Mouse (Mus musculus) CH12.LX (cell line): ENCODE results near the gene 9130213A22Rik. TPM values are rescaled to one million over a fixed set of nuclear protein-coding genes. Genes with fewer than 3 reads are reported as not detected.

ENCODE experiments used
- DNase-seq: peaks from one replicate; pipeline ENCODE4 v3.0.0-alpha.2; 2013; ENCODE audit errors: extremely low read depth
- H3K27ac ChIP-seq: 2 replicates; pipeline ENCODE4 v1.5.1; 2012; ENCODE audit warnings: low read depth, mild to moderate bottlenecking, control low read depth, moderate library complexity; ENCODE audit not compliant: insufficient read depth
- H3K27me3 ChIP-seq: replicated peaks from 2 replicates; pipeline ENCODE3; 2012; ENCODE audit warnings: inconsistent platforms
- H3K36me3 ChIP-seq, 2 experiments: replicated peaks in 1 of 2; 2 replicates each; pipeline versions ENCODE3 to v1.6.1; 2012; ENCODE audit warnings: inconsistent platforms in 1 of 2, low read length in 1 of 2, mild to moderate bottlenecking in 1 of 2, mixed read lengths in 1 of 2, moderate library complexity in 1 of 2; ENCODE audit not compliant: control insufficient read depth in 1 of 2, insufficient read depth in 1 of 2
- H3K4me1 ChIP-seq, 2 experiments: 2 replicates each; pipeline ENCODE4 v1.6.1; 2012; ENCODE audit warnings: inconsistent platforms in 1 of 2, moderate library complexity in 1 of 2; ENCODE audit not compliant: insufficient read depth in 2 of 2, control insufficient read depth in 1 of 2
- H3K4me2 ChIP-seq: 2 replicates; pipeline ENCODE4 v1.6.1; 2012; ENCODE audit warnings: low read depth, mild to moderate bottlenecking, control low read depth; ENCODE audit not compliant: poor library complexity, insufficient read depth, severe bottlenecking
- H3K4me3 ChIP-seq, 3 experiments: fragments of 150-350 bp in 1 of 3; sonication (generic) in 1 of 3; replicated peaks in 1 of 3; 2 replicates each; pipeline versions ENCODE3 to v1.5.1; 2011 to 2012; ENCODE audit warnings: low read depth in 2 of 3, low read length in 2 of 3, mild to moderate bottlenecking in 2 of 3, moderate library complexity in 2 of 3, control low read depth in 1 of 3, improper control_type of control experiment in 1 of 3, inconsistent platforms in 1 of 3, mixed read lengths in 1 of 3; ENCODE audit not compliant: poor library complexity in 1 of 3
- H3K79me2 ChIP-seq: replicated peaks from 2 replicates; pipeline ENCODE4 v1.6.1; 2012; ENCODE audit warnings: mild to moderate bottlenecking, moderate library complexity; ENCODE audit not compliant: control insufficient read depth, poor library complexity, insufficient read depth, severe bottlenecking; ENCODE audit errors: extremely low read depth
- H3K9ac ChIP-seq: 2 replicates; pipeline ENCODE4 v1.6.1; 2012; ENCODE audit warnings: low read depth, mild to moderate bottlenecking, control low read depth, moderate library complexity; ENCODE audit not compliant: insufficient read depth
- H3K9me3 ChIP-seq: replicated peaks from 2 replicates; pipeline ENCODE3; 2012; ENCODE audit warnings: low read length, inconsistent platforms, mixed read lengths
- BHLHE40 ChIP-seq: IDR thresholded peaks from 2 replicates; pipeline ENCODE4 v1.6.1; 2011; ENCODE audit warnings: mild to moderate bottlenecking, low read depth, low read length, improper control_type of control experiment
- CHD1 ChIP-seq: IDR thresholded peaks from 2 replicates; pipeline ENCODE4 v1.6.1; 2012; ENCODE audit warnings: low read depth, low read length, improper control_type of control experiment, inconsistent platforms
- CHD2 ChIP-seq: IDR thresholded peaks from 2 replicates; pipeline ENCODE4 v1.6.1; 2011; ENCODE audit warnings: low read length, improper control_type of control experiment
- CTCF ChIP-seq, 2 experiments: IDR thresholded peaks in 1 of 2; conservative IDR thresholded peaks in 1 of 2; 2 replicates each; pipeline ENCODE4 v1.5.1; 2011 to 2012; ENCODE audit warnings: low read depth in 2 of 2, low read length in 2 of 2, improper control_type of control experiment in 1 of 2, inconsistent platforms in 1 of 2, mild to moderate bottlenecking in 1 of 2, moderate library complexity in 1 of 2
- E2F4 ChIP-seq: IDR thresholded peaks from 2 replicates; pipeline ENCODE4 v1.6.1; 2011; ENCODE audit warnings: low read depth, low read length, improper control_type of control experiment; ENCODE audit not compliant: insufficient replicate concordance
- IRF4 ChIP-seq: IDR thresholded peaks from 2 replicates; pipeline ENCODE4 v1.6.1; 2014; ENCODE audit warnings: low read depth, mild to moderate bottlenecking, inconsistent platforms, low read length, improper control_type of control experiment
- JUND ChIP-seq: conservative IDR thresholded peaks from 2 replicates; pipeline ENCODE4 v1.6.1; 2011; ENCODE audit warnings: low read depth, low read length, improper control_type of control experiment
- KAT2A ChIP-seq: IDR thresholded peaks from 2 replicates; pipeline ENCODE4 v1.6.1; 2012; ENCODE audit warnings: low read length, improper control_type of control experiment, inconsistent platforms; ENCODE audit not compliant: insufficient replicate concordance
- MAFK ChIP-seq: IDR thresholded peaks from 2 replicates; pipeline ENCODE4 v1.6.1; 2011; ENCODE audit warnings: low read length, improper control_type of control experiment; ENCODE audit not compliant: insufficient replicate concordance
- MAX ChIP-seq: IDR thresholded peaks from 2 replicates; pipeline ENCODE4 v1.6.1; 2011; ENCODE audit warnings: low read length, improper control_type of control experiment
- MEF2A ChIP-seq: IDR thresholded peaks from 2 replicates; pipeline ENCODE4 v1.6.1; 2014; ENCODE audit warnings: low read depth, mild to moderate bottlenecking, inconsistent platforms, low read length, improper control_type of control experiment, borderline replicate concordance
- MXI1 ChIP-seq: IDR thresholded peaks from 2 replicates; pipeline ENCODE4 v1.6.1; 2011; ENCODE audit warnings: mild to moderate bottlenecking, low read depth, low read length, improper control_type of control experiment
- NELFE ChIP-seq: IDR thresholded peaks from 2 replicates; pipeline ENCODE4 v1.6.1; 2011; ENCODE audit warnings: low read depth, low read length, improper control_type of control experiment
- NRF1 ChIP-seq: IDR thresholded peaks from 2 replicates; pipeline ENCODE4 v1.6.1; 2014; ENCODE audit warnings: low read depth, mild to moderate bottlenecking, inconsistent platforms, low read length, improper control_type of control experiment, moderate library complexity
- PAX5 ChIP-seq: IDR thresholded peaks from 2 replicates; pipeline ENCODE4 v1.6.1; 2012; ENCODE audit warnings: low read length, inconsistent platforms, mixed read lengths
- RAD21 ChIP-seq: IDR thresholded peaks from 2 replicates; pipeline ENCODE4 v1.6.1; 2011; ENCODE audit warnings: low read depth, mild to moderate bottlenecking, low read length, improper control_type of control experiment, moderate library complexity
- SMC3 ChIP-seq: IDR thresholded peaks from 2 replicates; pipeline ENCODE4 v1.6.1; 2011; ENCODE audit warnings: low read depth, low read length, improper control_type of control experiment
- TCF12 ChIP-seq: IDR thresholded peaks from 2 replicates; pipeline ENCODE4 v1.6.1; 2014; ENCODE audit warnings: low read depth, mild to moderate bottlenecking, inconsistent platforms, low read length, improper control_type of control experiment
- ZNF384 ChIP-seq: IDR thresholded peaks from 2 replicates; pipeline ENCODE4 v1.6.1; 2012; ENCODE audit warnings: low read depth, low read length, improper control_type of control experiment, inconsistent platforms
- dilution Hi-C: fragments of 300-500 bp; cut with MboI; formaldehyde crosslinking; loops from 2 replicates; pipeline ENCODE4 v1.14.3; 2020; ENCODE audit warnings: low sequenced_read_pairs; ENCODE audit not compliant: extremely low pct_unique_long_range_greater_than_20kb, extremely low pct_ligation_motif_present
- in situ Hi-C: fragments of 300-500 bp; cut with MboI; formaldehyde crosslinking; loops from 3 replicates; pipeline ENCODE4 v1.14.3; 2019; ENCODE audit warnings: low sequenced_read_pairs, low pct_ligation_motif_present, low pct_unique_long_range_greater_than_20kb, mixed read lengths
- polyA plus RNA-seq: library from polyadenylated mRNA; unstranded; fragments of >175 nt; gene quantifications from 2 replicates; pipeline ENCODE4 v1.2.1, GENCODE M21; 2012; ENCODE audit warnings: low read depth; ENCODE audit not compliant: insufficient read length
- total RNA-seq, 2 experiments: library from RNA; depleted of rRNA; stranded (reverse); fragments of 300-350 nt in 1 of 2; fragments of >200 nt in 1 of 2; gene quantifications; 2 replicates each; pipeline ENCODE4 v1.2.3; 2012 to 2014

Gene 9130213A22Rik
- total and polyA plus RNA-seq, 3 experiments = not detected

DNA sequence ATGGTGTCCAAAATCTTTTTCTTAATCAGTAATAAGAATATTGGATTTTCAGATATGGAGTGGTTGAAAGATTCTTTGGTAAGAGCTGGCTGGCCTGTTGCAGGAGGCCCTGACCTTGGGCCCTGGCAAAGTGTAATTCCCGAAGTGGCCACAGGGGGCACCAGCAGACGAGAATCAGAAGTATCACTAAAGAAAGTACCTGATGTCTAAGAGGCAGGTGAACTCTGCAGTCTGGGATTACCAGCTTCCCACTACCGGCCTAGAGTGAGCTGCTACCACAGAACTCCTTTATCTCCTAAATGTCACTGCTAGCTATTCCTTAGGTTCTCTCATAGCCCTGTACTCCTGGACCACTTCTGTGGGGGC, 30.0 kb downstream of the 9130213A22Rik start:
- in situ Hi-C loops (loop anchor here (25.0 kb wide), 1 partner anchor 920 kb away; the partner anchor contains the start of genes Acadvl, Dlg4 and Dvl2), dilution Hi-C loops (no loop called here)
- TF ChIP-seq IRF4 = peak; percentile 35; the same call in 1 of the 2 replicates
- TF ChIP-seq MAX = no peak
- TF ChIP-seq ZNF384 = no peak
- TF ChIP-seq JUND = no peak
- peak; percentile 86 to 99 for TF ChIP-seq CTCF (conservative IDR thresholded peaks at IDR 0.05 in 1 of 2, IDR thresholded peaks at IDR 0.05 in 1 of 2; ENCODE audit: low read depth in 2 of 2, low read length in 2 of 2)
- peak; percentile 70 for TF ChIP-seq RAD21
- TF ChIP-seq E2F4 = no peak
- TF ChIP-seq MEF2A = 0 out of 2 replicates have a peak, but pooled peaks have one; percentile 16
- TF ChIP-seq SMC3 = peak; percentile 52
- TF ChIP-seq PAX5 = no peak
- no peak for TF ChIP-seq MAFK
- no peak for TF ChIP-seq CHD1
- peak; percentile 35; the same call in 1 of the 2 replicates for TF ChIP-seq MXI1
- TF ChIP-seq NRF1 = no peak
- no peak for TF ChIP-seq CHD2
- no peak for TF ChIP-seq BHLHE40
- peak; percentile 82 for DNase-seq
- H3K27ac ChIP-seq = no peak overlapping the region
- no peak overlapping the region for H3K9ac ChIP-seq
- no peak overlapping the region for H3K4me3 ChIP-seq
- H3K9me3 ChIP-seq = no peaks in the 10 kb centered on the region
- peaks cover 23 to 37% of the 10 kb centered on the region in 2 experiments for H3K36me3 ChIP-seq
- peaks cover 29% of the 10 kb centered on the region for H3K79me2 ChIP-seq
- H3K4me1 ChIP-seq = peaks cover 22 to 74% of the 10 kb centered on the region in 2 experiments
- peaks cover 9% of the 10 kb centered on the region for H3K27me3 ChIP-seq
- H3K4me2 ChIP-seq = no peak overlapping the region

GRCm38 (mm10) chr11:69091566-69092385, 30.6 kb downstream of the 9130213A22Rik start:
- DNase-seq = no peak
- no peaks in the 10 kb centered on the region for H3K9me3 ChIP-seq
- no peak for TF ChIP-seq TCF12
- TF ChIP-seq NRF1 = no peak
- TF ChIP-seq KAT2A = no peak
- TF ChIP-seq ZNF384 = no peak
- no peak for TF ChIP-seq NELFE
- TF ChIP-seq E2F4 = no peak
- TF ChIP-seq CTCF (conservative IDR thresholded peaks at IDR 0.05 in 1 of 2, IDR thresholded peaks at IDR 0.05 in 1 of 2; ENCODE audit: low read depth in 2 of 2, low read length in 2 of 2) = no peak
- no peak overlapping the region for H3K4me2 ChIP-seq
- no peak overlapping the region for H3K4me3 ChIP-seq
- H3K9ac ChIP-seq = no peak overlapping the region
- peaks cover 29% of the 10 kb centered on the region for H3K79me2 ChIP-seq
- in situ Hi-C loops = loop anchor here (25.0 kb wide), 1 partner anchor 921 kb away; the partner anchor contains the start of genes Acadvl, Dlg4 and Dvl2
- H3K36me3 ChIP-seq = peaks cover 23 to 37% of the 10 kb centered on the region in 2 experiments
- peaks cover 23 to 73% of the 10 kb centered on the region in 2 experiments for H3K4me1 ChIP-seq
- dilution Hi-C loops = no loop called here
- H3K27ac ChIP-seq = no peak overlapping the region
- H3K27me3 ChIP-seq = peaks cover 13% of the 10 kb centered on the region
